Mouse (Mus musculus): ENCODE measurements around the gene Zfyve26. TPM values are rescaled to one million over a fixed set of nuclear protein-coding genes. Genes with fewer than 3 reads are reported as not detected.
"Not testable (repeated sequence)": the region's sequence is repeated elsewhere in the genome, so short reads cannot be mapped to it uniquely, and the experiment has no call there.

Zfyve26 gene
- polyA plus RNA-seq, 1 experiment from 2014 or later: 7.0 TPM

DNA sequence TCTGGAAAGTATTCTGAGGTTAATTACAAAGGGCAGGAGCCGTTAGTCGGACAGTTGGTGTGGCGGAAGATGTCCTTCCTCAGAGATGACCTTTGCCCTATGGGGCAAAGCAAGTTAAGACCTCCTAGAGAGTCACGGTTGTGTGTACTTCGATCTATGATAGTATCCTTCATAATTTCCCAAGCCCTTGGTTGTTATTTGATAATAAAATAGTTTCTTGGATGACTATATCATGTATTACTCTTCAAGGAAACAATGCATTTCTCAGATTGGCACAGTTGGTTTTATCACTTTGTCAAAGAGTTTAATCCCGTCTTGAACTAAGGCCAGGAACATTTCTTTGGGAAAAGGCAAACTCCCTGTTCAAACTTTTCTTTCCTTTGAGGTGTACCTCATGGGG is 103.9 kb downstream of the Zfyve26 start, which contains the start of gene Rdh11:
Rdh11 (minus strand) TSS at position 101 of the 400 bp plus-strand sequence.
- Histone ChIP-seq H3K9ac (ENCODE audit: low read depth, low read length) (peak within 1 kb of the TSS; percentile 60), H3K4me2 (ENCODE audit: low read length) (peak within 1 kb of the TSS; percentile 58), H3K27me3 (replicated peaks; ENCODE audit: control insufficient read depth, insufficient read depth, low read length) (no peaks in the 10 kb centered on the region), H3K9me3 (ENCODE audit: control insufficient read depth, low read length) (no peaks in the 10 kb centered on the region), H3K4me1 (ENCODE audit: control insufficient read depth, insufficient read depth, low read depth, low read length) (peaks cover 17% of the 10 kb centered on the region), H3K36me3 (ENCODE audit: control insufficient read depth, insufficient read depth, low read length) (no peaks in the 10 kb centered on the region), H3K4me3 (ENCODE audit: low read length) (peak within 1 kb of the TSS; percentile 51), H3K27ac (ENCODE audit: low read depth, low read length) (peak within 1 kb of the TSS; percentile 78)
- 62% methylated on average over 6 of the region's 6 CpGs for WGBS
- ATAC-seq: no peak

DNA sequence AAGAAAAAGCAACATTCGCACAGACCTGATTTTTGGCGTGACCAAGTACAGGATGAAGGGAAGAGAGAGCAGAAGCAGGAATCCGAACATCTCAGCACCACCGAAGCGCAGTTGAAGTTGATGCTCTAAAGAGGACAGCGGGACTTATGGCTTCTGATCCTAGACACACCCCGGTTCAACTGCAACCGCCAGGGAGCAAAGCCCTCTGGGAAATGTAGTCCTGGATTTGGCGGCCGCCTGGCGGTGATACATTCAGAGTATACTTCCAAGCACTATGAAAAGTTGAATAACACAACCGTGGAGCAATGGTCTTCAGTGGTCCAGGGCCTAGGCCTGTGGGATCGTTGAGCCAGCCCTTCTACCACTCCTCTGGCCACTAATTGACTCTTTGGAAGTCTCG is 104.4 kb downstream of the Zfyve26 start:
- Histone ChIP-seq H3K9ac (ENCODE audit: low read depth, low read length) (peak overlapping the region; percentile 60), H3K9me3 (ENCODE audit: control insufficient read depth, low read length) (no peaks in the 10 kb centered on the region), H3K4me2 (ENCODE audit: low read length) (peak overlapping the region; percentile 58), H3K27me3 (replicated peaks; ENCODE audit: control insufficient read depth, insufficient read depth, low read length) (no peaks in the 10 kb centered on the region), H3K27ac (ENCODE audit: low read depth, low read length) (peak overlapping the region; percentile 78), H3K36me3 (ENCODE audit: control insufficient read depth, insufficient read depth, low read length) (no peaks in the 10 kb centered on the region), H3K4me3 (ENCODE audit: low read length) (peak overlapping the region; percentile 51), H3K4me1 (ENCODE audit: control insufficient read depth, insufficient read depth, low read depth, low read length) (peaks cover 17% of the 10 kb centered on the region)
- ATAC-seq: peak; percentile 82
- WGBS: 6% methylated on average over 14 of the region's 14 CpGs

DNA sequence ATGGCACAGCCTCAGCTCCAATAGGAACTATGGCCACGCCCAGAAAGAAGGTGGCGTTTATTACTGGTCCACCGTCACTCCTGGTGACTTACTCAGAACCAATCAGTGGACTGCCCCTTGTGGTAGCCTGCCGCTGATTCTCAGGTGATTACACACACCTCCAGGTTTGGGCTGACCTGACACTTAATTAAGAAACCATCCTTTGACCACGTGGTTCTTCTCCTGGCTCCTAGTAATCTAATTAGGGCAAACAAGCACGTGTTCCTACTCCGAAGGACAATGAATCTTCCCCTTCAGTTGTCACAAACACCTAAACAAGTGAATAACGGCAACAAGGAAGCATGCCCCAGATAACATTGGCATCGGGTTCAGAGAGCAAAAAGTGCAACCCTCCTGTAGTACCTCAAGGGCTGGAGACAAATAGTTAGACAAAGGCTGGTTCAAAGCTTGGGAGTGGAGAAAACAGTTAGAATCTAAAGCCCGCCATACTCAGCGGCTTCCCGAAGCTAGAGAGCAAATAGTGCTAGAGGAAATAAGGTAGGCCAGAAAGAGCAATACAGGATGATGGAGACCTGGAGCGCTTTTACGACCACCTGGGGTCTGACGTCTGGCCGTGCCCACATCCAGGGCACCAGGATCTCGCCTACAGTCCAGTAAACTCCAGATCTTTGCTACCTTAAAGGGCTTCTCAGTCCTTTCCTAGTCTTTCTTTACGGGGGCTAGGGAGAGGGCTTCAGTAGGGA is 105.0 kb downstream of the Zfyve26 start:
- WGBS: under 1% methylated on average over 18 of the region's 18 CpGs
- Histone ChIP-seq H3K36me3 (ENCODE audit: control insufficient read depth, insufficient read depth, low read length) (peaks cover 3% of the 10 kb centered on the region; the same call in 1 of the 2 replicates), H3K4me1 (ENCODE audit: control insufficient read depth, insufficient read depth, low read depth, low read length) (peaks cover 17% of the 10 kb centered on the region)

DNA sequence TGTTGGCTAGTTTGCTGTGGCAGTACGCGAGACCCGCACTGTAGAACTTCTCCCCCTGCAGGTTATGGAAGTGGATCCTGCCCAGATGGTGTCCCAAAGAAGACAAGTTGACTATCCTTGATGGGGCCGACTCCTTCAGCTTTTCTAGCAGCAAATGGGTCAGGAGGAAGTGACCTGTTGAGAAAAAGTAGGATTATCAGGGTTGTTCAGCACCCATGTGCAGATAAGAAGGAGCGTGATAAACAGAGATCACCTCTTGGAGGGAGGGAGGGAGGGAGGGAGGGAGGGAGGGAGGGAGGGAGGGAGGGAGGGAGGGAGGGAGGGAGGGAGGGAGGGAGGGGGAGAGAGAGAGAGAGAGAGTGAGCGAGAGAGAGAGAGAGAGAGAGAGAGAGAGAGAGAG is 110.9 kb downstream of the Zfyve26 start:
- not testable (repeated sequence) for ATAC-seq; H3K27me3 ChIP-seq (replicated peaks; ENCODE audit: control insufficient read depth, insufficient read depth, low read length); H3K4me2 ChIP-seq (ENCODE audit: low read length); H3K4me3 ChIP-seq (ENCODE audit: low read length); H3K27ac ChIP-seq (ENCODE audit: low read depth, low read length); H3K9ac ChIP-seq (ENCODE audit: low read depth, low read length); H3K9me3 ChIP-seq (ENCODE audit: control insufficient read depth, low read length)
- Histone ChIP-seq H3K36me3 (ENCODE audit: control insufficient read depth, insufficient read depth, low read length) (peaks cover 34% of the 10 kb centered on the region), H3K4me1 (ENCODE audit: control insufficient read depth, insufficient read depth, low read depth, low read length) (peaks cover 12% of the 10 kb centered on the region)
- 96% methylated on average over 6 of the region's 6 CpGs for WGBS

More for the DNA sequence above, 105.0 kb downstream of the Zfyve26 start:
- Histone ChIP-seq H3K27ac (ENCODE audit: low read depth, low read length) (peak overlapping the region; percentile 78), H3K4me2 (ENCODE audit: low read length) (peak overlapping the region; percentile 58), H3K27me3 (replicated peaks; ENCODE audit: control insufficient read depth, insufficient read depth, low read length) (no peaks in the 10 kb centered on the region), H3K4me3 (ENCODE audit: low read length) (peak overlapping the region; percentile 51), H3K9me3 (ENCODE audit: control insufficient read depth, low read length) (no peaks in the 10 kb centered on the region), H3K9ac (ENCODE audit: low read depth, low read length) (peak overlapping the region; percentile 60)
- peak; percentile 97 for ATAC-seq

Other genes starting within 250 kb of the Zfyve26 start
- 20.2 and 20.7 TPM in 2 replicates for gene Pigh, start 206.7 kb downstream of the Zfyve26 start, polyA plus RNA-seq (2015; fragmentation: Nextera tagmentation; extraction: Ambion mirVana)
- 27.9 and 29.1 TPM in 2 replicates for gene Arg2, start 165.5 kb downstream of the Zfyve26 start, polyA plus RNA-seq (2015; fragmentation: Nextera tagmentation; extraction: Ambion mirVana)
- 230 and 258 TPM in 2 replicates for gene Vti1b, start 123.6 kb downstream of the Zfyve26 start, polyA plus RNA-seq (2015; fragmentation: Nextera tagmentation; extraction: Ambion mirVana)
- 36.1 and 41.1 TPM in 2 replicates for gene Rdh11, start 104.0 kb downstream of the Zfyve26 start, polyA plus RNA-seq (2015; fragmentation: Nextera tagmentation; extraction: Ambion mirVana)
- gene Rdh12, start 87.4 kb downstream of the Zfyve26 start, polyA plus RNA-seq (2015; fragmentation: Nextera tagmentation; extraction: Ambion mirVana): 1.1 and 1.5 TPM in 2 replicates
- gene Rad51b, start 978 bp upstream of the Zfyve26 start, polyA plus RNA-seq (2015; fragmentation: Nextera tagmentation; extraction: Ambion mirVana): 1.9 and 2.7 TPM in 2 replicates

Data from hindbrain, embryonic 16.5 days (tissue).